Mouse (Mus musculus) embryo, embryonic 11.5 days (tissue): Measurements from ENCODE around the gene Ckap5.
"Not testable (repeated sequence)": the region's sequence is repeated elsewhere in the genome, so short reads cannot be mapped to it uniquely, and the experiment has no call there.

Source experiments
- DNase-seq: peaks from one replicate; pipeline ENCODE4 v3.0.0-alpha.2; 2012; ENCODE audit warnings: low read depth, low spot score

Gene Ckap5

GRCm38 (mm10) chr2:91526294-91527146 is at the start of gene Ckap5:
Gene Ckap5 (plus strand): TSS chr2:91526762.
- DNase-seq: peak; percentile 87

DNA sequence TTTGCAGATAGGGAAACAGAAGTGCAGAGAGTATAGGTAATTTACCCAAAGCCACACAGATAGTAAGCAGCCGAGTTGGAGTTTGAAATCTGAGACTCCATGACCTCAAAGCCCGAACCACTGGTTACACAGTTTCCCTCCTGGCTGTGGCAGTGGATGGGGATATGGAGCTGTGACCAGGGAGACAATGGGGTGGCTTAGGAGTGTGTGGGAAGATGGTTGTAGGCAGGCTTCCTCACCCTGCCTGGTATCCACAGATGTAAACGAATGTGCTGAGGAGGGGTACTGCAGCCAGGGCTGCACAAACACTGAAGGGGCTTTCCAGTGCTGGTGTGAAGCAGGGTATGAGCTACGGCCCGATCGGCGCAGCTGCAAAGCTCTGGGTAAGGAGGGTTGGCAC is 49.7 kb upstream of the Ckap5 start:
- no peak for DNase-seq

DNA sequence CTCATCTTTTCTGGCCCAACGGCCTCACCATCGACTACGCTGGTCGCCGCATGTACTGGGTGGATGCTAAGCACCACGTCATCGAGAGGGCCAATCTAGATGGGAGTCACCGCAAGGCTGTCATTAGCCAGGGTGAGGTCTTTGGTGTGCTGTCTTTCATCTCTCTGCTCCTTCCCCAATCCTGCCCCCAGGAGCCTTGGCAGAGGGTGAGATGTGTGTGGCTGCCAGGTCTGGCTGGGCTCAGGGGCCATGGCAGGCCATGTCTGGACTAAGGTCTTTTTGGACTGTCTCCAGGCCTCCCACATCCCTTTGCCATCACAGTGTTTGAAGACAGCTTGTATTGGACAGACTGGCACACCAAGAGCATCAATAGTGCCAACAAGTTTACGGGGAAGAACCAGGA is 46.2 kb upstream of the Ckap5 start:
- no peak for DNase-seq

GRCm38 (mm10) chr2:91480805-91481514 is 45.6 kb upstream of the Ckap5 start:
- DNase-seq: no peak

DNA sequence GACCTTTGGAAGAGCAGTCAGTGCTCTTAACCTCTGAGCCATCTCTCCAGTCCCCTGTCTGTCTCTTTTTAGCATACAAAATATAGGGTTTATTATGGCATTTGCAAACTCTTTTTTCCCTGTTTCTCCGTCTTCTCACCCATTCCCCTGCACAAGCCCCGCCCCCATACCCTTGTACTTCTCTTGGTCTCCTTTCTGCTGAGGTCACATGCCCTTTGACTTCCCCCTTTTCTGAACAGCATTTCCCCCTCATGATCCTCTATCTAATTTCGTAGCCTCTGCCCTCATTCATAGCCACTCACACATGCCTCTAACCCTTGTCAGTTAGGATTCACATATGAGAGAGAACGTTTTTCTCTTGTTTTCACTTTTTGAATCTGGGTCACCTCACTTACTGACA is 41.9 kb upstream of the Ckap5 start:
- DNase-seq: no peak

DNA sequence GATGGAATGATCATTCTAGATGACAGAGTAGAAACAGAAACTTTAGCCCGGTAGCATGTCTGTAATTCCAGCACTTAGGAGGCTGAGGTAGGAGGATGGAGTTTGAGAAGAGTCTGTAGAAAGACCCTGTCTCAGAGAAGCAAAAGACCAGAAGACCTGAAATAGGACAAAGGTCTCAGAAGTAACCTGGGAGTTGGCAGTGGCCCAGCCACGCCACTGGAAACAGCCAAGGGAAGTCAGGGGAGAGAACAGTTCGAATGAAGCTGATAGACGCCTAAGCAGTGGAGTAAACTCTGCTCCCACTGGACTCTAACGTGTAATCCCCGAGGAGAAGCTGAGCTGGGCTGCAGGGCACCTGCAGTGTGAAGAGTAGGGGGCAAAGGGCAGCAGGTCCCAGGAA is 41.3 kb upstream of the Ckap5 start:
- DNase-seq: no peak

DNA sequence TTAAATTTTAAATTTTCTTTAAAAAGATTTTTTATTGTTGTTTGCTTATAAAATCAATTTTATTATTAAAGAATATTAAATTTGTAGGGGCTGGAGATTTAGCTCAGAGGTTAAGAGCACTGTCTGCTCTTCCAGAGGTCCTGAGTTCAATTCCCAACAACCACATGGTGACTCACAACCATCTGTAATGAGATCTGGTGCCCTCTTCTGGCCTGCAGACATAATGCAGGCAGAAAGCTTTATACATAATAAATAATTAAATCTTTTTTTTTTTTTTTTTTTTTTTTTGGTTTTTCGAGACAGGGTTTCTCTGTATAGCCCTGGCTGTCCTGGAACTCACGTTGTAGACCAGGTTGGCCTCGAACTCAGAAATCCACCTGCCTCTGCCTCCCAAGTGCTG is 39.3 kb upstream of the Ckap5 start:
- DNase-seq: not testable (repeated sequence)

- DNase-seq: no peak
Observed at GRCm38 (mm10) chr2:91492071-91492635, 34.4 kb upstream of the Ckap5 start.

GRCm38 (mm10) chr2:91493981-91494380 is 32.6 kb upstream of the Ckap5 start:
- no peak for DNase-seq

- no peak for DNase-seq
Observed at GRCm38 (mm10) chr2:91498093-91498719, 28.4 kb upstream of the Ckap5 start.

GRCm38 (mm10) chr2:91508076-91508475 is 18.5 kb upstream of the Ckap5 start:
- no peak for DNase-seq

GRCm38 (mm10) chr2:91517186-91517585 is 9.4 kb upstream of the Ckap5 start:
- no peak for DNase-seq

GRCm38 (mm10) chr2:91527147-91527486 is 555 bp downstream of the Ckap5 start:
- peak; percentile 30 for DNase-seq

DNA sequence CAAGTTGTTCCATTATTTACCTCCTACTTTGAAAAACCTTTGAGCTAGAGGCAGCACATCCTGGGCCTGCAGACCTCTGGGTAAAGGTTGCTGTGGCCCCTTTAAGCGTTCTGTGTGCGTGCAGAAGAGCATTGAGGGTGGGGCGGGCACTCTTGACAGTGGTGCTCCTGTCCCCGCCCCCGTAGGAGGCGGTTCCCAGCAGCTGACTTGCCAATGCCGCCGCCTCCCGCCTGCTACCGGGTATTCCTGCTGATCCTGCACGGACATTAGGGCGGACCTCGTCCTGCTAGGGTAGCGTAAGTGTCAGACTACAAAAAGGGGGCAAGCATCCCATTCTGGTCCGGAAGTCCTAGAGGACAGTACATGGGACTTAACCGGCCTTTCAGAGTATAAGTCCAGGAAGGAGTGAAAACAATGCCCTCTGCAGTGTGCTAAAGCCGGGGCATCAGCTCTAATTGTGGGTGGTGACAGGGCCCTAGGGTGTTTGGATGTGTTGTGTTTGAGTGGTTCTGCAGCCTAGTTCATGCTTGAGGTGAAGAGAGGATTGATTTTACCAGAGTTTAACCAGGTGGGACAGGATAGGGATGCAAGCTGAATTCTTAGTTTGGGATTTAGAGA is 11.1 kb downstream of the Ckap5 start:
- peak; percentile 50 for DNase-seq

DNA sequence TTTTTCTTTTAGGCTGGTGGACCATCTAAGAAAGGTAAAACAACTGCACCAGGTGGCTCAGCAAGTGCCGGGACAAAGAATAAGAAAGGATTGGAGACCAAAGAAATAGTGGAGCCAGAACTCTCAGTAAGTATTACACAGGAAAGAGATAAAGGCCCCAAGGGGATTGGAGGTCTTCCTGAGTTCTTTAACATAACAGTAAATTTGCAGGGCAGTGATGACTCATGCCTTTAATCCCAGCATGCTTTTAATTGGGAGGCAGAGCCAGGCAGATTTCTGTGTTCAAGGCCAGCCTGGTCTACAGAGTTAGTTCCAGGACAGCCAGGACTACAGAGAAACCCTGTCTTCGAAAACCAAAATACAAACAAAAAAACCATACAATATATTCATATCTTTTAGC is 41.6 kb downstream of the Ckap5 start:
- DNase-seq: no peak

DNA sequence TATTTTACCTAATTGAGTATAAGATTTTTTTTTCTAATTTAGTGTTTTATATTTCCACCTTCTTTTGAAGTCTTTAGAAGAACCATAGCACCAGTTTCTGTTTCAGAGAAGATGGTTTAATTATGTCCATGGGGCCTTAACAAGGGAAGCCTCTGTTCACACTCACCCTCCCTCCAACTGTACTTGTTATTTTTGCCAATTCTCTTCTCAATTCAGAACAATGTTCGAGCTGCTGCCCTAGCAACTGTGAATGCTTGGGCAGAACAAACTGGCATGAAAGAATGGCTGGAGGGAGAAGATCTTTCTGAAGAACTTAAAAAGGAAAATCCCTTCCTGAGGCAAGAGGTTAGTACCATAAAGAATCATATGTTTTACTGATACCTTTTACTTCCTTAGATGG is 54.3 kb downstream of the Ckap5 start:
- DNase-seq: no peak

- no peak for DNase-seq
Observed at GRCm38 (mm10) chr2:91586242-91586641, 59.7 kb downstream of the Ckap5 start.

- DNase-seq: no peak
Observed at GRCm38 (mm10) chr2:91600475-91600874, 73.9 kb downstream of the Ckap5 start.

DNA sequence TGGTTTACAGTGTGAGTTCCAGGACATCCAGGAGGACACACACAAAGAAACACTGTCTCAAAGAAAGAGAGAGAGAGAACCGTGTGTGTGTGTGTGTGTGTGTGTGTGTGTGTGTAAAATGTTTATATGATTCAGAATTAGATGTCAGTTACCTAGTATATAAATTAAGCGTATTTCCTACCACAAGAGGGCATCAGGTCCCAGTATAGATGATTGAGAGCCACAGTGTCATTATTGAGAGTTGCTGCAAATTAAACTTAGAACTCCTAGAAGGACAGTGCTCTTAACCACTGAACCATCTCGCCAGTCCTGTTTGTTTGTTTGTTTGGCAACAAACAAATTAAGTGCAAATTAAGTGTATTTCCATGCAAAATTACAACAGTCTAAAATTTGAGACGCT is 75.8 kb downstream of the Ckap5 start:
- no peak for DNase-seq

- DNase-seq: not testable (repeated sequence)
Observed at GRCm38 (mm10) chr2:91609370-91609769, 82.8 kb downstream of the Ckap5 start.

DNA sequence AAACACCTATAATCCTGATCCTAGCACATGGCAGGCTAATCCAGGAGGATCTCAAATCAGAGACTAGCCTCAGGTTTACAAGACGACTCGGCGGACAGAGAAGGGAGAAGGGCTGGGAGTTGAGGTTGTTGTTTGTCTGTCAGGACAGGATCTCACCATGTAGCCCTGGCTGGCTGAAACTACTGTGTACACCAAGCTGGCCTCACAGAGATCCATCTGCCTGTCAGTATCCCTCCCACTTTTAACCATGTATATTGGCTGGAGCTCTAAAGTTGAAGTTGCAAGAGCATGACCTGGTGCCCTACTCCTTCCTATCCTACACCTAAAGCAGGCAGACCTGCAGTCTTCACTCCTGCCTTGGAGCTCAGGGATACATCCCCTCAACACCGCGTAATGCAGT is 95.8 kb downstream of the Ckap5 start:
- DNase-seq: no peak

GRCm38 (mm10) chr2:91623366-91623765 is 96.8 kb downstream of the Ckap5 start:
- DNase-seq: not testable (repeated sequence)
